Mouse (Mus musculus) lung, embryonic 15.5 days (tissue): ENCODE measurements at regions not wholly inside any gene's neighbourhood (a gene's known extent, or its start where the extent isn't known, plus 50 kb on each side); places are given as distances from the start of the nearest gene placed in this dataset.

Experiments
- ATAC-seq: fragments of 200-750 bp; cut with Nextera tagmentation; 2 replicates; pipeline ENCODE4 v1.8.0; 2017; ENCODE audit warnings: moderate number of reproducible peaks, borderline replicate concordance; ENCODE audit not compliant: low FRiP score, low TSS enrichment; ENCODE audit errors: extremely low read depth
- H3K27ac ChIP-seq: fragments of 300-500 bp; sonication (generic); 2 replicates; pipeline ENCODE4 v1.5.1; 2015; ENCODE audit warnings: moderate library complexity, mild to moderate bottlenecking, inconsistent platforms
- H3K27me3 ChIP-seq: fragments of 300-500 bp; sonication (generic); 2 replicates; pipeline ENCODE4 v1.6.1; 2015; ENCODE audit warnings: inconsistent platforms
- H3K36me3 ChIP-seq: fragments of 300-500 bp; sonication (generic); 2 replicates; pipeline ENCODE4 v1.6.1; 2015; ENCODE audit warnings: inconsistent platforms
- H3K4me1 ChIP-seq: fragments of 300-500 bp; sonication (generic); 2 replicates; pipeline ENCODE4 v1.6.1; 2015; ENCODE audit warnings: inconsistent platforms
- H3K4me2 ChIP-seq: fragments of 300-500 bp; sonication (generic); 2 replicates; pipeline ENCODE4 v1.6.1; 2015; ENCODE audit warnings: inconsistent platforms, mild to moderate bottlenecking, moderate library complexity
- H3K4me3 ChIP-seq: fragments of 300-500 bp; sonication (generic); 2 replicates; pipeline ENCODE4 v1.5.1; 2015; ENCODE audit warnings: mild to moderate bottlenecking, inconsistent platforms
- H3K9ac ChIP-seq: fragments of 300-500 bp; sonication (generic); 2 replicates; pipeline ENCODE4 v1.6.1; 2015; ENCODE audit warnings: inconsistent platforms
- H3K9me3 ChIP-seq: fragments of 300-500 bp; sonication (generic); 2 replicates; pipeline ENCODE4 v1.6.1; 2016; ENCODE audit warnings: inconsistent platforms
- WGBS: fragments of 180-500 bp; shearing (Covaris S2); methylation state at CpG from one replicate; pipeline ENCODE4 v1.1.7; 2015; 5-methylcytosine and 5-hydroxymethylcytosine counted together

DNA sequence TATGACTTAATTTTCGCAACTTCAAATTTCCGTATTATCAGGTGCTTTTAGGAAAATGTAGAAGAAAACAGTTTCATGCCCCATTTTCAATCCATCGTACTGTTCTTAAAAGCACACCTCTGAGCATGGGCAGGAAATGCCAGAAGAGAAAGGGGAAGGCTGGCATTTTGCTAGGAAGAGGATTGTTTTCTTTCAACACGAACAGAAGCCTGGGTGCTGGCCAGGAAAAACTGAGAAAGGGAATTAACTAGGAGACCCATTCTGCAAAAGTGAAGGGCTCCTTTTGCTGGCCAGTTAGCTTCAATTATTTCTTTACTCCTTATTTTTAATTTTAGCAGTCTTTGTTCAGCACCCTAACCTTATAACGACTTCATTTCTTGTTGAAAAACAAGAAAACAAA lies 264.0 kb downstream of the Btg1 start:
- no peaks in the 10 kb centered on the region for H3K9me3 ChIP-seq
- H3K4me1 ChIP-seq, result peaks cover 3% of the 10 kb centered on the region; the same call in 1 of the 2 replicates
- no peaks in the 10 kb centered on the region for H3K36me3 ChIP-seq
- no peak for ATAC-seq
- no peak overlapping the region for H3K4me2 ChIP-seq
- H3K27me3 ChIP-seq, result no peaks in the 10 kb centered on the region
- WGBS, result 68% methylated on average over 5 of the region's 5 CpGs
- no peak overlapping the region for H3K9ac ChIP-seq
- H3K4me3 ChIP-seq, result no peak overlapping the region
- no peak overlapping the region for H3K27ac ChIP-seq

- Histone ChIP-seq H3K27me3 (no peaks in the 10 kb centered on the region), H3K4me2 (no peak overlapping the region), H3K9me3 (no peaks in the 10 kb centered on the region), H3K4me1 (peaks cover under 1% of the 10 kb centered on the region; the same call in 1 of the 2 replicates), H3K36me3 (no peaks in the 10 kb centered on the region), H3K9ac (no peak overlapping the region), H3K4me3 (no peak overlapping the region), H3K27ac (no peak overlapping the region)
- 81% methylated on average over 5 of the region's 5 CpGs for WGBS
- no peak for ATAC-seq
Observed at GRCm38 (mm10) chr10:96881212-96881611, 264.4 kb downstream of the Btg1 start.

DNA sequence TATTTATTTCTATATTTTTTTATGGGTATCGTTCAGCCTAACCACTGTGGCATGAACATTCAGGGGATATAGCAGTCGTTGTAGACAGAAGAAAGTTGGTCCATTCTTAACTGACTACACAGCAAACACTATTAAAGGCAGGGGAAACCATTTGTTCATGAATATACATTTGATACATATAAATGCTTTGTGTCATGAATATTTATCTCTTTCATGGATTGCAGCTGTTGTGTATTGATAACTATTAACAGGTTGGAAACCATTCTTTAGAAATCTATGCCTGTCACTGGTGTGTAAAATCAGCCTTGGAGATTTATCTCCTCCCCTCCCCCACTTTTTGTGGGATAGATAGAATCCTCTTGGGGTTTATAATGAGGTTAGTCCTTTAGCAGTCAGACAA lies 264.9 kb downstream of the Btg1 start:
- Histone ChIP-seq H3K4me1 (no peaks in the 10 kb centered on the region), H3K4me2 (no peak overlapping the region), H3K27ac (no peak overlapping the region), H3K36me3 (no peaks in the 10 kb centered on the region), H3K9ac (no peak overlapping the region), H3K27me3 (no peaks in the 10 kb centered on the region), H3K9me3 (no peaks in the 10 kb centered on the region), H3K4me3 (no peak overlapping the region)
- no peak for ATAC-seq
- 73% methylated on average over 2 of the region's 2 CpGs for WGBS

- no peak overlapping the region for H3K4me3 ChIP-seq
- no peak overlapping the region for H3K9ac ChIP-seq
- WGBS, result 75% methylated on average over 1 of the region's 1 CpGs
- H3K4me2 ChIP-seq, result no peak overlapping the region
- H3K9me3 ChIP-seq, result no peaks in the 10 kb centered on the region
- no peaks in the 10 kb centered on the region for H3K4me1 ChIP-seq
- no peak overlapping the region for H3K27ac ChIP-seq
- no peaks in the 10 kb centered on the region for H3K27me3 ChIP-seq
- H3K36me3 ChIP-seq, result no peaks in the 10 kb centered on the region
- no peak for ATAC-seq
Observed at GRCm38 (mm10) chr10:96901150-96901549, 284.3 kb downstream of the Btg1 start.

DNA sequence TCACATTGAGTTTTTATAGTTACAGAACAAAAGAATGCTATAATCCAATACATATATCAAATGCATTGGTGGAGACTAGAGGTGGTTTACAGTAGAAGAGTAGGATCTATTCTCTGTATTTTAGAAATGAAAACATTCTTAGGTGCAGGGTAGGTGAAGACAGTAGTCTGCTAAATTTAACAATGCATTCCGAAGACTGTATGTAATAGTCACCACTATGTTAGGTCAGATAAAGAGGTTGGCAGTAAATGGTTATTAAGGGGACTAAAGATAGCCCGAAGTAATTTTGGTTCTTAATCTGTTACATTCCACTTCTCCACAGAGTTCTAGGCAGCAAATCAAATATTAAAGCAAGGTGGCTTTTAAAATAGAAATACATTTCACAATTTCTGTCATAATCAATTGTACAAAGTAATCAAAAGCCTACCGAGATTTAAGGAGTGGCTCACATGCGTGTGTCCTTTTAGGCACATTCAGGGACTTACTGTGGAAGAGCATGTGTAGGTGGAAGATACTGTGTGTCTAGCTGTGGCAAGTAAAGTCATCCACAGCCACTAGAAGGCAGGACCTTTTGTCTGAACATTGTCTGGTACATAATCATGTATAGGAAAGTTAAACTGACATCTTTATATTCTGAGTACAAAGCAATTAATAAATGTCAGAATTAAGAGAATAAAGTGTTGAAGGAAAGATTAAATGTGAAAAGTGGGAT lies 288.4 kb downstream of the Btg1 start:
- 88% methylated on average over 4 of the region's 4 CpGs for WGBS
- Histone ChIP-seq H3K4me3 (no peak overlapping the region), H3K27ac (no peak overlapping the region), H3K36me3 (no peaks in the 10 kb centered on the region), H3K4me2 (no peak overlapping the region), H3K4me1 (no peaks in the 10 kb centered on the region), H3K9ac (no peak overlapping the region), H3K27me3 (no peaks in the 10 kb centered on the region), H3K9me3 (no peaks in the 10 kb centered on the region)
- ATAC-seq, result no peak

DNA sequence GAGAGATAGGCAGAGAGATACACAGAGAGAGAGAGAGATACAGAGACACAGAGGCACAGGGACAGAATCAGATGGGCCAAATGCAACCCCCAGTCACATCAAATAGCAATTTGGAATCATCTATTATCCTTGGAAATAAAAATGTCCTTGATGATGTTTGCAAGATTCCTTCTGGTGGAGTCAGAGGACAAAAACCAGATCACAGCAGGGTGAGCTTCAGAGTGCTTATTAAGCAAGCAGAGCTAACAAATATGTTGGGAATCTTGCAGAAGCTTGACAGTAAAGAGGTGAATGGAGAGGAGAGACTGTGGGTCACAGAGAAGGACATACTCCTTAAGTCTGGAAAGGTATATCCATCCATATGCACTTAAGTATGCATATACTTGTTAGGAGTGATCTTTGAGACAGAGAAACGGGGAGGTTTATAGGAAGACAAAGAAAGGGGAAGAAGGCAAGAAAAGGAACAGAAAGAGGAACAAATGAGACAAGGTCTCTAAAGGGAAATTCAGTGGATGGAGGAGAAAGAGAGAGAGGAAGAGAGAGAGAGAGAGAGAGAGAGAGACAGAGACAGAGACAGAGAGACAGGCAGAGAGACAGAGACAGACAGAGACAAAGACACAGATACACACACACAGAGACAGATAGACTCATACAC lies 293.0 kb downstream of the Btg1 start:
- ATAC-seq, result no peak

GRCm38 (mm10) chr10:96921181-96921580 lies 304.4 kb downstream of the Btg1 start:
- Histone ChIP-seq H3K9ac (no peak overlapping the region), H3K4me2 (no peak overlapping the region), H3K4me3 (no peak overlapping the region), H3K4me1 (0 out of 2 replicates have a peak, but pooled peaks cover 5% of the 10 kb centered on the region), H3K27me3 (no peaks in the 10 kb centered on the region), H3K27ac (no peak overlapping the region), H3K9me3 (peaks cover 2% of the 10 kb centered on the region; the same call in 1 of the 2 replicates), H3K36me3 (no peaks in the 10 kb centered on the region)
- 68% methylated on average over 1 of the region's 1 CpGs for WGBS
- no peak for ATAC-seq

More for the DNA sequence above, 293.0 kb downstream of the Btg1 start:
- peaks cover 5% of the 10 kb centered on the region; the same call in 1 of the 2 replicates for H3K9me3 ChIP-seq
- H3K27me3 ChIP-seq, result no peaks in the 10 kb centered on the region
- H3K36me3 ChIP-seq, result no peaks in the 10 kb centered on the region
- no peaks in the 10 kb centered on the region for H3K4me1 ChIP-seq
- no peak overlapping the region for H3K4me3 ChIP-seq
- H3K9ac ChIP-seq, result no peak overlapping the region
- H3K4me2 ChIP-seq, result no peak overlapping the region
- H3K27ac ChIP-seq, result no peak overlapping the region
- 86% methylated on average over 1 of the region's 1 CpGs for WGBS

- H3K9me3 ChIP-seq, result no peaks in the 10 kb centered on the region
- H3K9ac ChIP-seq, result no peak overlapping the region
- H3K36me3 ChIP-seq, result no peaks in the 10 kb centered on the region
- H3K4me3 ChIP-seq, result no peak overlapping the region
- H3K4me1 ChIP-seq, result 0 out of 2 replicates have a peak, but pooled peaks cover 5% of the 10 kb centered on the region
- no peaks in the 10 kb centered on the region for H3K27me3 ChIP-seq
- no peak; the same call in 1 of the 2 replicates for ATAC-seq
- whole genome bisulfite sequencing, result 62% methylated on average over 2 of the region's 2 CpGs
- H3K4me2 ChIP-seq, result no peak overlapping the region
- H3K27ac ChIP-seq, result no peak overlapping the region; the same call in 1 of the 2 replicates
Observed at GRCm38 (mm10) chr10:96924266-96924672, 307.5 kb downstream of the Btg1 start.

- Histone ChIP-seq H3K4me1 (0 out of 2 replicates have a peak, but pooled peaks cover 5% of the 10 kb centered on the region), H3K27me3 (no peaks in the 10 kb centered on the region), H3K27ac (no peak overlapping the region; the same call in 1 of the 2 replicates), H3K4me3 (no peak overlapping the region), H3K9ac (no peak overlapping the region), H3K36me3 (no peaks in the 10 kb centered on the region), H3K4me2 (no peak overlapping the region), H3K9me3 (no peaks in the 10 kb centered on the region)
- 64% methylated on average over 4 of the region's 4 CpGs for WGBS
- no peak for ATAC-seq
Observed at GRCm38 (mm10) chr10:96924722-96925121, 307.9 kb downstream of the Btg1 start.

- Histone ChIP-seq H3K4me1 (0 out of 2 replicates have a peak, but pooled peaks cover 5% of the 10 kb centered on the region), H3K4me3 (no peak overlapping the region), H3K9ac (no peak overlapping the region), H3K4me2 (no peak overlapping the region), H3K9me3 (no peaks in the 10 kb centered on the region), H3K27ac (0 out of 2 replicates have a peak overlapping the region, but pooled peaks have one; percentile 21), H3K36me3 (no peaks in the 10 kb centered on the region), H3K27me3 (no peaks in the 10 kb centered on the region)
- ATAC-seq, result peak; percentile 55; the same call in 1 of the 2 replicates
- WGBS, result 59% methylated on average over 2 of the region's 2 CpGs
Observed at GRCm38 (mm10) chr10:96925771-96926170, 309.0 kb downstream of the Btg1 start.

DNA sequence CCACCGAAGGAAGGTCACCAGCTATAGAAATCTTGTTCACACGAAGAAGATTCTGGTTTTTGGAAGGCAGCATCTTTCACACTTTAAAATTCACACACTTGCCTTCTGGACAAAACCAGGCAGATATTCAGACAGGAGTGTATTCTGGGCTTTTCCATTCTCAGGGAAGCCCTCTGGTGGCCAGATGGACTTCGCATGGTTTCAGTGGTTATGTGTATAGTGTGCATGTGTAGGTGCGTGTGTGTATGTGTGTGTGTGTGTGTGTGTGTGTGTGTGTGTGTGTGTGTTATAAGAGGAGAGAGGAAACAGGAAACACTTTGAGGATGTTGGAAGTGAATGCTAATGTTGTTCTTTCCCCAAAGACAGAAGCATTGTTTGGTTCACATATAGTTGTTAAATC lies 317.9 kb downstream of the Btg1 start:
- Histone ChIP-seq H3K4me3 (no peak overlapping the region), H3K27me3 (no peaks in the 10 kb centered on the region), H3K4me1 (no peaks in the 10 kb centered on the region), H3K9ac (no peak overlapping the region), H3K27ac (no peak overlapping the region), H3K36me3 (no peaks in the 10 kb centered on the region), H3K4me2 (no peak overlapping the region), H3K9me3 (no peaks in the 10 kb centered on the region)
- WGBS, result 56% methylated on average over 4 of the region's 4 CpGs
- ATAC-seq, result no peak

- Histone ChIP-seq H3K27me3 (no peaks in the 10 kb centered on the region), H3K27ac (no peak overlapping the region), H3K4me1 (no peaks in the 10 kb centered on the region), H3K9ac (no peak overlapping the region), H3K36me3 (no peaks in the 10 kb centered on the region), H3K9me3 (no peaks in the 10 kb centered on the region), H3K4me2 (no peak overlapping the region), H3K4me3 (no peak overlapping the region)
- WGBS, result 85% methylated on average over 6 of the region's 6 CpGs
- no peak for ATAC-seq
Observed at GRCm38 (mm10) chr10:96940887-96941518, 324.2 kb downstream of the Btg1 start.
